Mouse (Mus musculus): ENCODE measurements at regions not wholly inside any gene's neighbourhood (a gene's known extent, or its start where the extent isn't known, plus 50 kb on each side); places are given as distances from the start of the nearest gene placed in this dataset.

DNA sequence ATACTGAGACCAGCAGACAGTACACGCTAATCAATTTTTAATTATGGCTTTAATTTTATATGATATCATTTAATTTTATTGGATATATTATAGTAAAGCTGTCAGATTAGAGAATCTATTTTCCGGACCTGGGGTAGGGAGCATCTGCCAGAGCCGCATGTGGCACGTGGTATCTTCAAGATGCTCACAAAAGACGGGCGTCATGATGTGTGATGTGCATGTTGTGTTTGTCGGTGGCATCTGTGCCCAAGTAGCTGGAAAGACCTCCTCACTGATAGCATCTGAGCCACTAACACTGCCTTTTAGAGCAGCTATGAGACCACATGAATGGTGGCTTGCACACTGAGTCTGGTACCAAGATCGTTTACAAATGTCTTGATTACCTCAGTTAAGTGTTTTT, 652.9 kb upstream of the Vstm2b start:
- in situ Hi-C loops (cut with MboI; ENCODE audit: low pct_unique_long_range_greater_than_20kb in 1 of 2, low sequenced_read_pairs in 2 of 2, unreplicated experiment in 1 of 2): no loop called here

DNA sequence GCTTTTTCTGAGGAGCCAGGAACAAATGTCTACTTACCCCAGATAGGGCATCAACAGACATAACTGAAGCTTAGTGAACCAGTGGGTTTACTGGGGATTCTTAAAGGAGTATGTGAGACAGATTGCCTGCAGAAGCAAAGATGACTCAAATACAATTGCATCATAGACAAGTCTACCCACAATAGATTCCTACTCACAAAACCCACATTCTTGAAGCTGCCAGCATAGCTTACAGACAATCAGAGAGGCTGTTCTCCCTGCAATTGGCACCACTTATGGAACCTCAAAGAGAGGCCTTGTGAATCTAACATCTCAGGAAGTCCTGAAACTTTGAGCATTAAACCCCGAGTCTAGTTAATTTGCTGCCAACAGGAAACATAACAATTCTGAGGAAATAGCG, 649.6 kb upstream of the Vstm2b start:
- in situ Hi-C loops (cut with MboI; ENCODE audit: low pct_unique_long_range_greater_than_20kb in 1 of 2, low sequenced_read_pairs in 2 of 2, unreplicated experiment in 1 of 2): no loop called here

DNA sequence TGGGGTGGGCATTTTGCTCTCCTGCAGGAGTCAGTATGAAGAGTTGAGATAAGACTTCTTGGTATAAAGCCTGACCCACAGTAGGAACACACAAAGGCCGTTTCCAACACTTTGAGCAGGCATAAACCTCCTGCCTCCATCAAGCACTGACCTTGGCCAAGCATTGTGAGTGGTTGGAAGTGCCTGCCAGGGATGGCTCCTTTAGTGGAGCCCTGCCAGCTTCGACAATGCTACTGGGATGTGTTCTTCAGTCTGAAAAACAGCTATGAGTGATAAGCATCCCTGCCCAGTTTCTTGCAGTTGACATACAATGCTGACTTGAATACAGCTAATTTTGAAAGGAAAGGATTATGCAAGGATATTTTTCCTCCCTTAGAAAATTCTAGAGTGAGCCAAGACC, 644.6 kb upstream of the Vstm2b start:
- in situ Hi-C loops (cut with MboI; ENCODE audit: low pct_unique_long_range_greater_than_20kb in 1 of 2, low sequenced_read_pairs in 2 of 2, unreplicated experiment in 1 of 2): no loop called here

GRCm38 (mm10) chr7:40257733-40258376, 640.3 kb upstream of the Vstm2b start:
- in situ Hi-C loops (cut with MboI; ENCODE audit: low pct_unique_long_range_greater_than_20kb in 1 of 2, low sequenced_read_pairs in 2 of 2, unreplicated experiment in 1 of 2): no loop called here

- in situ Hi-C loops (cut with MboI; ENCODE audit: low pct_unique_long_range_greater_than_20kb in 1 of 2, low sequenced_read_pairs in 2 of 2, unreplicated experiment in 1 of 2): no loop called here
These were observed 639.8 kb upstream of the Vstm2b start for GRCm38 (mm10) chr7:40258377-40258739.

GRCm38 (mm10) chr7:40273459-40274072, 624.6 kb upstream of the Vstm2b start:
- in situ Hi-C loops (cut with MboI; ENCODE audit: low pct_unique_long_range_greater_than_20kb in 1 of 2, low sequenced_read_pairs in 2 of 2, unreplicated experiment in 1 of 2): loop anchor here in 1 of 2 experiments (10.0 kb wide), 1 partner anchor 429 kb away; no protein-coding TSS in a partner anchor

DNA sequence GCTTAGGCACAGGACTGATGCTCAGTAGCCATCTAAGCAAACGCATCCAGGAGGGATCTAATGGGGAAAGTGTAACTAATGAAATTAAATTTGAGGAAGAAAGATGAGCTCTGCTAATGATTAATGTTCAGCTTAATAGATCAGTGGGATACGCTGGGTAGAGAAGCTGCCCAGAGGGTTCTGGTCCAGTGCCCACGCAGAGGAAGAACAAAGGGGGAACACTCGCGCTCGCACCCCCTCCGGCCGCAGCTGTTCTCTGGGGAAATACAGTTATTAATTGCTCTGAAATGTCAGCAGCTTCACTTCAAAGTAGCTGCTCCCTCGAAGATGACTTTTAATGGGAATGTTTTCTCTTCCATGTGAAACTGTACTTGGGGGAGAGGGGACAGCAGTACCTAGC, 623.0 kb upstream of the Vstm2b start:
- in situ Hi-C loops (cut with MboI; ENCODE audit: low pct_unique_long_range_greater_than_20kb in 1 of 2, low sequenced_read_pairs in 2 of 2, unreplicated experiment in 1 of 2): loop anchor here in 1 of 2 experiments (10.0 kb wide), 1 partner anchor 430 kb away; no protein-coding TSS in a partner anchor

GRCm38 (mm10) chr7:40275658-40276057, 622.5 kb upstream of the Vstm2b start:
- in situ Hi-C loops (cut with MboI; ENCODE audit: low pct_unique_long_range_greater_than_20kb in 1 of 2, low sequenced_read_pairs in 2 of 2, unreplicated experiment in 1 of 2): loop anchor here in 1 of 2 experiments (10.0 kb wide), 1 partner anchor 431 kb away; no protein-coding TSS in a partner anchor

DNA sequence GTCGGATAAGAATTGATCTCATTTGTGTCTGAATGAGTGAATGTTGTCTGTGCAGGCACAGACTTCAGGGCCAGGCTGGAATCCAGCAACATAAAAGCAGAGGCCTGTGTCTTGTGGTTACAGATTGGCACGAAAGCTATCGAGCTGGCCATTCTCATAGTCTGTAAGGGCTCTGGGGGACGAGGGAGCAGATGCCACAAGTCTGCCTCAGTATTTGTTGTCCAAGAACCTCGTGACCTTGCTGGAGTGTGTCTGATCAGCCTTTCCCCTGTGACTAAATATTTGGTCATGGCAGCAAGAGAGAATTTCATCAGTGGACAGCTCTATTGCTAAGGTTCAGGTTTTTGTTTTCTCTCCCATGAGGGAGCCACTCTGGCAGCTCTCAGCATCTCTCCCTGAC, 622.0 kb upstream of the Vstm2b start:
- in situ Hi-C loops (cut with MboI; ENCODE audit: low pct_unique_long_range_greater_than_20kb in 1 of 2, low sequenced_read_pairs in 2 of 2, unreplicated experiment in 1 of 2): loop anchor here in 1 of 2 experiments (10.0 kb wide), 1 partner anchor 431 kb away; no protein-coding TSS in a partner anchor

- in situ Hi-C loops (cut with MboI; ENCODE audit: low pct_unique_long_range_greater_than_20kb in 1 of 2, low sequenced_read_pairs in 2 of 2, unreplicated experiment in 1 of 2): no loop called here
These were observed 608.0 kb upstream of the Vstm2b start for GRCm38 (mm10) chr7:40290166-40290565.

DNA sequence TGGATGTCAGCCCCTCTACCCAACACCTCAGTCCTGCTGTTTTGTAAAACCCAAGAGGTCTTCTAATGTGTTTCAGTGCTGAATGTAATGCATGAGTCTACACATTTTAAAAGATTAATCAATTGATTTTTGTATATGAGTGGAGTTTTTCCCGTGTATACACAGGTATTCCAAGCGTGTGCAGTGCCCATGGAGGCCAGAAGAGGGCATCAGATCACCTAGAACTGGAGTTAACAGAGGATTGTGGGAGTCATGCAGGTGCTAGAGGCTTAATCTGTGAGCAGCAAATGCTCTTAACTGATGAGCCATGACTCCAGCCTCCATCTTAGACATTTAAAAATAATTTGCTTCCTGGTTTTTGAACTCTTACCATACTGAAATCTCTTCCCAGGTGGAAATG, 587.6 kb upstream of the Vstm2b start:
- in situ Hi-C loops (cut with MboI; ENCODE audit: low pct_unique_long_range_greater_than_20kb in 1 of 2, low sequenced_read_pairs in 2 of 2, unreplicated experiment in 1 of 2): no loop called here

DNA sequence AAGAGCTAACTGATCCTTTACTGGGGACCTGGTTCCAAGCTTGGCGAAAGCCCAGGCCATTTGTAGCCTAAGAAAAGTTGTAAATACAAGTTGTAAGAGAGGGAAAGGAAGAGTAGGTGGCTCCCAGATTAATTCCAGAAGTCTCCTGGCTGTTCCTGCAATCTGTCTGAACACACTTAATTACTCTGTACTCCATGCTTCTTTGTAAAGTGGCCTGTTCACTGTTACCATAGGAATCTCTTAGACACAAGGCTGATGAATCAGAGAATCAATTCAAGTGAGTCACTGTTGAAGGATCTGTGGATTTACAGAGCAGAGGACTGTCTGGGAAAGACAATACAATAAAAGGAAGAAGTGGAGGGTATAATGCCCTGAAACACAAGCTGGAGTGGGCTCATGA, 577.0 kb upstream of the Vstm2b start:
- in situ Hi-C loops (cut with MboI; ENCODE audit: low pct_unique_long_range_greater_than_20kb in 1 of 2, low sequenced_read_pairs in 2 of 2, unreplicated experiment in 1 of 2): no loop called here

DNA sequence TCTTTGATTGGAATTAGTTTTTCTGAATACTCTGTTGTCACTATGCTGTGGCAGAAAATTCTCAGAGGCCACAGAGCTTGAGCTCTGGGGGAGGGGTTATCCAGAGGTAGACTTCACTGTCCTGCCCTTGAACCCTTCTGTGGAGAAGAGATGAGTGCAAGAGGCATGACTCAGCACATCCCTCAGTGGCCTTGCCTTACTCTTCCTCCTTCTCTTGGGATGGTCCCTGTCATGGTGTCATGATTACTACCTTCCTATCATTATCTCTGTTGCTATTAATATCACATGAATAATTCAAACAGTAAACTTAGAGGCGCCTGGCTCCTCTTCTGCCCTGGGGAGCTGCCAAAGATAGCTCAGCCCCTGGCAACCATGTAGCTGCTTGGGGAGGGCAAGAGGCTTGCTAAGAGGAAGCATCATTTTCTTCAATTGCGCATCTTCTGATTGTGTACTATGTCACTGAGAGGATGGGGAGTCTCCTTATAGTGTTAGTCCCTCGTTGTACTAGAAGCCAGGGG, 572.9 kb upstream of the Vstm2b start:
- in situ Hi-C loops (cut with MboI; ENCODE audit: low pct_unique_long_range_greater_than_20kb in 1 of 2, low sequenced_read_pairs in 2 of 2, unreplicated experiment in 1 of 2): no loop called here

DNA sequence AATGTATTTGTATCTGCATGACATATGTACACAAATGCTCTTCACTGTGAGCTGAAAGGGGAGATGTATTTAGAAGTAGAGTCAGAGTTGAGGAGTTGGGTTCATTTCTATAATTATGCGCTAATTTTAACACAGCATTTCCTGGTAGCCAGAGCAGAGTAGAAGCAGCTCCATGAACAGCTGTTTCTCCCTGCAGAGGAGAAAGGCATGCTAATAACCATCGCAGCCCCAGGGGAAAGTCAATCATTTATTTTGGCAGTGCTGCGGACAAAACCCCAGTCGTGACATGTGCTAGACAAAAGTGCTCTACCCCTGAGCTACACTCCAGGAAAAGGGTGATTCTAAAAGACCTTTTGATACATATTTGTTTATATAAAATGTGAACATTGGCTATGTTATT, 565.7 kb upstream of the Vstm2b start:
- in situ Hi-C loops (cut with MboI; ENCODE audit: low pct_unique_long_range_greater_than_20kb in 1 of 2, low sequenced_read_pairs in 2 of 2, unreplicated experiment in 1 of 2): no loop called here

DNA sequence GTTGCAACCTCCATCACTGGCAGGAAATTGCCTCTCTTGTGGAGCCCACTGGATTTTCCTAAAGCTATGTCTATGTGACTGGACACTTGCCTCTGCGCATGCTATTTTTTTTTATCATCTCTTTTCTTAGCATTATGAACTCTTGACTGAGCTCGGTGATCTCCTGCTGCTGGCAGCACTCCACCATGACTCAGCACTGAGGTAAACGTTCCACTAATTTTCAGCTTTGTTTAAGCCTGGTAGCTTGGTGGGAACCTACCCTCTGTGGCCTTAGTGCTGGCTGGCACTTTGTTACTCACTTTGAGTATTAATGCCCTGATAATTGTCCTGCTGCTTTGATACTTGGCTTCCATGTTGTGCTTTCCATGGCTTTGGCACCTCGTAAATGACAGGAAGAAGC, 545.8 kb upstream of the Vstm2b start:
- in situ Hi-C loops (cut with MboI; ENCODE audit: low pct_unique_long_range_greater_than_20kb in 1 of 2, low sequenced_read_pairs in 2 of 2, unreplicated experiment in 1 of 2): no loop called here

DNA sequence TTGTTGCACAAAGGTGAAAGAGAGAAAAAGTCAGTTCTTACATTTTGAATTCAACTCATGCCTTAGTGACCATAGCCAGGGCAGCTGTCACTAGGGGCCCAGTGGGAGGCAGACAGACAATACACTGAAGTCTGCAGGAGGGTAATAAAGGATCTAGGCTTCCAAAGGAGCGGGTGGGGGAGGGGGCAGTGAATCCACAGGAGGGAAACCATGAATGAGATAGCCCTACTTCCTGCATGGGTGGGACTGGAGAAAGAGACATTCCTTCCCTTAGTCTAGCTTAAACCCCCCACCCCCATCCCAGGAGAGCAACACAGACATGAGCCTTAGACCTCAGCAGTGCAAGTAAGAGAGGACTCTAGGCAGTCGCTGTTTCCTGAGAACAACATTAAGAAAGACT, 535.4 kb upstream of the Vstm2b start:
- in situ Hi-C loops (cut with MboI; ENCODE audit: low pct_unique_long_range_greater_than_20kb in 1 of 2, low sequenced_read_pairs in 2 of 2, unreplicated experiment in 1 of 2): no loop called here

GRCm38 (mm10) chr7:40372713-40373112, 525.4 kb upstream of the Vstm2b start:
- in situ Hi-C loops (cut with MboI; ENCODE audit: low pct_unique_long_range_greater_than_20kb in 1 of 2, low sequenced_read_pairs in 2 of 2, unreplicated experiment in 1 of 2): no loop called here

DNA sequence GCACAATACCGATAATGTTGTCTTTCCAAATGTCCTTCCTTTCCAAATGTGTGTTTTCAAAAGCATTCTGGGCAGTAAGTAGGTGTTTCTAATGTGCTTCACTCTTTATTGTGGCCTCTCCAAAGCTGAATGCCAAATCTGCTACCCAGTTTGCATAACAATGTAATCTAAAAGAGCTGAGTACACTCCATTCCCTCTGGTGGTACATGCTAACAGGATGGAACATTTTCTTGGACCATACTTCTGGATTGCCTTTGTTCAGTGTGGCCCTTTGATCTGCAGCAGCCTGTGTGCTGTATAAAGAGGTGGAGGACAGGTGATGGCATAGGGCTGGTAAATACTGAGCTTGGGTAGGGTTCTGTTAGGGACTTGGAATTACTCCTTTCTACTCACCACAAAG, 520.3 kb upstream of the Vstm2b start:
- in situ Hi-C loops (cut with MboI; ENCODE audit: low pct_unique_long_range_greater_than_20kb in 1 of 2, low sequenced_read_pairs in 2 of 2, unreplicated experiment in 1 of 2): no loop called here

DNA sequence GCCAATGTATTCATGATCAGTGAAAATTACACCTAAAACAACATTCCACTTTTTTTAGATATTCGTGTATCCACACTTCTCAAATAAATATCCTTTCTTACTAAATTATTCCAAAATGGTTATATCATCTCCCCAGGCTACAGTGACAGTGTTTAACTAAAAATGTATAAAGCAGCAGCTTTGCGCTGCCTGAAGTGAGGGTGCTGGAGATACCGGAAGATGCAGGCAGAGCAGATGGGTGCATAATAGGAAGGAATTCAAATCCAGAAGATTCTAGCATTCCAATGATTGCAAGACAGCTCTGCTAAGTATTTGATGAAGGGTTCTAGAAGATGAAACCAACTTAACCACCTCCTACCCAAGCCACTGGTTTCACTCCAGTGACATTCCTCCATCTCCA, 516.9 kb upstream of the Vstm2b start:
- in situ Hi-C loops (cut with MboI; ENCODE audit: low pct_unique_long_range_greater_than_20kb in 1 of 2, low sequenced_read_pairs in 2 of 2, unreplicated experiment in 1 of 2): no loop called here

DNA sequence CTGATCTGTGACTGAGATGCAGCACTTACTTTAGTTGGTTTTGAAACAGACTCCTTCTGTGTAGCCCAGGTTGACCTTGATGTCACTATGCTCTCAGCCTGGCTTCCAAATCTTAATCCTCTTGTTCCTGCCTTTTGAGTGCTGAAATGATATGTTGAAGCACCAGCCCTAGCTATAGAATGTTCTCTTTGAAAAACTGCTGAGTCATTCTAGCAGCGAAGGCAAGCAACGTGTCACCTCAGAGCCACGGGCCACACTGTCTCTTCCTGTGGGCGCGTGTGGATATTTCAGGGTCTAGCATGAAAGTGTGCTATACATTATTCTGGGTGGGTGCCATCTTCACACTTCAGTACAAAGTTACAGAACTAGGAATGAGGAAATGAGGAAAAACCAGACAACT, 510.0 kb upstream of the Vstm2b start:
- in situ Hi-C loops (cut with MboI; ENCODE audit: low pct_unique_long_range_greater_than_20kb in 1 of 2, low sequenced_read_pairs in 2 of 2, unreplicated experiment in 1 of 2): no loop called here

Measured in mouse embryonic stem cell (cell line).